Mouse (Mus musculus) midbrain, embryonic 10.5 days (tissue): ENCODE data around the gene Dnm2. TPM values are rescaled to one million over a fixed set of nuclear protein-coding genes. Genes with fewer than 3 reads are reported as not detected.

ENCODE experiments used
- DNase-seq: peaks from one replicate; pipeline ENCODE4 v3.0.0-alpha.2; 2017; ENCODE audit warnings: low spot score
- H3K27ac ChIP-seq: fragments of 300-500 bp; sonication (generic); replicated peaks from 2 replicates; pipeline ENCODE4 v1.5.1; 2016; ENCODE audit warnings: mild to moderate bottlenecking
- H3K27me3 ChIP-seq: fragments of 300-500 bp; sonication (generic); 2 replicates; pipeline ENCODE4 v1.6.1; 2016; ENCODE audit warnings: low read depth, mild to moderate bottlenecking; ENCODE audit not compliant: poor library complexity, severe bottlenecking
- H3K36me3 ChIP-seq: fragments of 300-500 bp; sonication (generic); 2 replicates; pipeline ENCODE4 v1.6.1; 2016; ENCODE audit warnings: mild to moderate bottlenecking, moderate library complexity
- H3K4me1 ChIP-seq: fragments of 300-500 bp; sonication (generic); 2 replicates; pipeline ENCODE4 v1.6.1; 2016
- H3K4me3 ChIP-seq: fragments of 300-500 bp; sonication (generic); 2 replicates; pipeline ENCODE4 v1.5.1; 2016; ENCODE audit warnings: mild to moderate bottlenecking, moderate library complexity
- H3K9me3 ChIP-seq: fragments of 300-500 bp; sonication (generic); replicated peaks from 2 replicates; pipeline ENCODE4 v1.6.1; 2016; ENCODE audit warnings: mild to moderate bottlenecking
- WGBS: fragments of 180-500 bp; shearing (Covaris S2); methylation state at CpG from one replicate; pipeline ENCODE4 v1.1.7; 2016; 5-methylcytosine and 5-hydroxymethylcytosine counted together
- polyA plus RNA-seq: library from polyadenylated mRNA; unstranded; fragments of >200 nt; fragmentation: Nextera tagmentation; extraction: Ambion mirVana; gene quantifications from 2 replicates; pipeline ENCODE4 v1.2.1, GENCODE M21; 2016

Dnm2 gene
- polyA plus RNA-seq, 1 experiment from 2014 or later, result 70.4 TPM

DNA sequence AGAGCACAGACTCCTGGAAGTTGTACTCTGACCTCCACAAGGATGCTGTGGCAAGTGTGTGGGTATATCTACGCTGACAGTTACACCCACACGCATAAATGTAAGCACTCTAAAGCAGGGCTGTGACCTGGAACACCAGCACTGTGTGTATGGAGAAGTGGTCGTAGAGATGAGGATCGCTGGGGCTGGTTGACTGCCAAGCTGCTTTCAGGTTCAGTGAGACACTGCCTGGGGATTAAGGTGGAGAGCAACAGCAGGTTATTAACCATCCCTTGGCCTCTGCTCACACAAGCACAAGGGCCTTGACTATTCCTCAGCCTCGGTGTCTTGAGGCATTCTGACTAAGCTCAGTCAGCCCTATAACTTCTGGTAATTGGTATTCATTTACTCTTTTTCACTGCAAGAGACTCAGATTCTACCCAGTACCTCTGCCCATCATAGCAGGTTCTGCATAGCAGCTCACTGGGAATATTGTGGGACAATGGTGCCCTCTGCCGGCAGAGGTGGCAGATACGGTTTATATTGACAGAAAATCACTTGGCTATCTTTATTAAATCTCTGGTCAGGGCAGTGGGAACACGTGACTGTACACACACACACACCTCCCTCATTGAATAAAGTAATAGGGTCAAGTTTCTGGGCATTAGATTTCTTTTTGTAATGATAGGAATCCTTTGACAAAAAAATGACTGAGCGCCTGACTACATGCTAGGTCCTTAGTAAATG lies 15.0 kb upstream of the Dnm2 start:
- Histone ChIP-seq H3K9me3 (no peaks in the 10 kb centered on the region), H3K4me3 (no peak overlapping the region), H3K27me3 (no peaks in the 10 kb centered on the region), H3K27ac (no peak overlapping the region), H3K4me1 (peaks cover 17% of the 10 kb centered on the region), H3K36me3 (peaks cover 41% of the 10 kb centered on the region)
- peak; percentile 82 for DNase-seq
- whole genome bisulfite sequencing, result 38% methylated on average over 9 of the region's 9 CpGs

DNA sequence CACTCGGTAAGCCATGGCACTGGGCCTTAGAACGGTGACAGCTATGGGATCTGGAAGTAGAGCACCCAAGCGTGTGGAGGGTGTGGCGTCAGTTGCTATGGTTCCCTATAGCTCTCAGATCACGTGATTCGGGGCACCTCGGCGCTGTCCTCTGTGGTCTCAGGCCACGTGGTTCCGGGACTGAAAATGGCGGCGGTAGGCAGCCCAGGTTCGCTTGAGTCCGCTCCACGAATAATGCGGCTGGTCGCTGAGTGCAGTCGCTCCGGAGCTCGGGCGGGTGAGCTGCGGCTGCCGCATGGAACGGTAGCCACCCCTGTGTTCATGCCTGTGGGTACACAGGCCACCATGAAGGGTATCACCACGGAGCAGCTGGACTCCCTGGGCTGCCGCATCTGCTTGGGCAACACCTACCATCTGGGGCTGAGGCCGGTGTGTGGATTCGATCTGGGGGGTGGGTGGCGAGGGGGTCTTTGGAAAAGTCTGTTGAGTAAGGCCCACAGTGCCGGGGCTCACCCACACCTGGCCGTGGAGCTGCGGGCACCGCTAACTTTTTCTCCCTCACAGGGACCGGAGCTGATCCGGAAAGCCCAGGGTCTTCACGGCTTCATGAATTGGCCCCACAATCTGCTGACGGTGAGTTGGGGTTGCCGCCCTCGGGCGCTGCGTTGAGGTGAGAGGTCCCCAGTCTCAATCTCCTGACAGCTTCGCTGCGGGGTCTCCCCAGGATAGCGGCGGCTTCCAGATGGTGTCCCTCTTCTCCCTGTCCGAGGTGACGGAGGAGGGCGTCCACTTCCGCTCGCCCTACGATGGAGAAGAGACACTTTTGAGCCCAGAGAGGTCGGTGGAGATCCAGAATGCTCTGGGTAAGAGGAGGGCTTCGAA lies 12.8 kb upstream of the Dnm2 start, which contains the start of gene Qtrt1:
Qtrt1 (plus strand) TSS at position 169 of the 882 bp plus-strand sequence.
- peak within 1 kb of the TSS; percentile 91 for H3K27ac ChIP-seq
- no peaks in the 10 kb centered on the region for H3K27me3 ChIP-seq
- peak within 1 kb of the TSS; percentile 91 for H3K4me3 ChIP-seq
- 3% methylated on average over 53 of the region's 53 CpGs for WGBS
- peaks cover 17% of the 10 kb centered on the region for H3K4me1 ChIP-seq
- no peaks in the 10 kb centered on the region for H3K9me3 ChIP-seq
- peak; percentile 90 for DNase-seq
- peaks cover 41% of the 10 kb centered on the region for H3K36me3 ChIP-seq

DNA sequence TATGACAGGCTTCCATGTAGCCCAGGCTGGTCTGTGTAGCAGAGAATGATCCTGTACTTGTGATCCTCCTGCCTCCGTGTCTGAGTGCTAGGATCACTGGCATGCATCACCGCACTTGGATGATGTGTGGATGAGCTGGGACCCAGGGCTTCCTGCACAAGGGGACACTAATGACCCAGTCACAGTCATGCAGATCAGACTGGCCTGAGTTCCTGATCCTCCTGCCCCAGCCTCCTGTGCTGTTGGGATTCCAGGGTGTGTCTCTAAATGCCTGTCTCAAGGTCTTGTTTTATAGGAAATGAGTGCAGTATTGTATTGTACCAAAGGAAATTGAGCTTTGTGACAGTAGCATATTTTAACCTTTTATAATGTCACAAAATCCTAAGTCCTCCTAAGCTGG lies 6.8 kb upstream of the Dnm2 start:
- Histone ChIP-seq H3K36me3 (peaks cover 87% of the 10 kb centered on the region), H3K9me3 (no peaks in the 10 kb centered on the region), H3K27ac (no peak overlapping the region), H3K4me3 (no peak overlapping the region), H3K27me3 (no peaks in the 10 kb centered on the region), H3K4me1 (peaks cover 1% of the 10 kb centered on the region)
- no peak for DNase-seq
- WGBS, result 86% methylated on average over 2 of the region's 2 CpGs

GRCm38 (mm10) chr9:21419646-21420045 lies 5.1 kb upstream of the Dnm2 start:
- H3K27me3 ChIP-seq, result no peaks in the 10 kb centered on the region
- 0 out of 2 replicates have a peak, but pooled peaks cover 4% of the 10 kb centered on the region for H3K4me1 ChIP-seq
- no peaks in the 10 kb centered on the region for H3K9me3 ChIP-seq
- WGBS, result 92% methylated on average over 2 of the region's 2 CpGs
- H3K4me3 ChIP-seq, result no peak overlapping the region
- no peak for DNase-seq
- H3K36me3 ChIP-seq, result peaks cover 77% of the 10 kb centered on the region
- no peak overlapping the region for H3K27ac ChIP-seq

DNA sequence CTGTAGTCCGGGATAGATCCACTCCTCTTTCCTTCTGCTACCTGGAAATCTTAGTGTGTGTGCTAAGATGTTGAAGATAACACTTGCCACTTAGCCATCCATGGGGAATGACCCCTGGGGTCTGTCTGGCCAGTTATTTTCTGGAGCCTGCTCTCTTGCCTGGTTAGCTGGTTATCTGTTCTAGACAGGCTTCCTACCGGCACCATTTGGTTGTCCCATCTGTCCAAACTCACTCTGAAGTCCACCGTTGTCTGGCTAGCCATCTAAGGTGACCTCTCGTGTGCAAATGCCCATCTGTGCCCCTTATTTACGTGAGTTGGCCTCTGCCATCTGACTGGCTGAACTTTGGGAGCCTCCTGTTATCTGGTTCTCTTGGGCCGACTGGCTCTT lies 843 bp downstream of the Dnm2 start:
- no peak for DNase-seq
- Histone ChIP-seq H3K4me1 (peaks cover 20% of the 10 kb centered on the region), H3K27me3 (no peaks in the 10 kb centered on the region), H3K27ac (peak overlapping the region; percentile 86), H3K4me3 (peak overlapping the region; percentile 92), H3K36me3 (peaks cover 18% of the 10 kb centered on the region), H3K9me3 (no peaks in the 10 kb centered on the region)
- WGBS, result 19% methylated on average over 6 of the region's 6 CpGs

GRCm38 (mm10) chr9:21426013-21426412 lies 1.3 kb downstream of the Dnm2 start:
- 35% methylated on average over 1 of the region's 1 CpGs for WGBS
- Histone ChIP-seq H3K9me3 (no peaks in the 10 kb centered on the region), H3K4me1 (peaks cover 20% of the 10 kb centered on the region), H3K36me3 (peaks cover 13% of the 10 kb centered on the region), H3K4me3 (peak overlapping the region; percentile 92), H3K27ac (no peak overlapping the region; the same call in 1 of the 2 replicates), H3K27me3 (no peaks in the 10 kb centered on the region)
- DNase-seq, result no peak

DNA sequence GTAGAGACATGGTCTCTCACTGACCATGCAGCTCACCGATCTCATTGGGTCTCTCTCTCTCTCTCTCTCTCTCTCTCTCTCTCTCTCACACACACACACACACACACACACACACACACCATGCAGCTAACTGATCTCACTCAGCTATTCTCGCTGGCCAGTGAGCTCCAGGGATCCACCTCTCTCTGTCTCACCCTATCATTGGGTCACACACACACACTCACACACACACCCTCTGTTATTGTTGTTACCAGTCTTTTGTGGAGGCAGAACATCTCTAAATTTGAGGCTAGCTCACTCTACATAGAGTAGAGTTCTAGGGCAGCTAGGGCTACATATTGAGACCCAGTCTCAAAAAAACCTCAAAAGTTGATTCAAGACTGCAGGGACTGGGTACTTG lies 1.8 kb downstream of the Dnm2 start:
- no peak overlapping the region for H3K27ac ChIP-seq
- DNase-seq, result no peak
- no peaks in the 10 kb centered on the region for H3K27me3 ChIP-seq
- WGBS, result 78% methylated on average over 2 of the region's 2 CpGs
- H3K9me3 ChIP-seq, result no peaks in the 10 kb centered on the region
- peak overlapping the region; percentile 92; the same call in 1 of the 2 replicates for H3K4me3 ChIP-seq
- peaks cover 8% of the 10 kb centered on the region for H3K36me3 ChIP-seq
- H3K4me1 ChIP-seq, result peaks cover 20% of the 10 kb centered on the region

DNA sequence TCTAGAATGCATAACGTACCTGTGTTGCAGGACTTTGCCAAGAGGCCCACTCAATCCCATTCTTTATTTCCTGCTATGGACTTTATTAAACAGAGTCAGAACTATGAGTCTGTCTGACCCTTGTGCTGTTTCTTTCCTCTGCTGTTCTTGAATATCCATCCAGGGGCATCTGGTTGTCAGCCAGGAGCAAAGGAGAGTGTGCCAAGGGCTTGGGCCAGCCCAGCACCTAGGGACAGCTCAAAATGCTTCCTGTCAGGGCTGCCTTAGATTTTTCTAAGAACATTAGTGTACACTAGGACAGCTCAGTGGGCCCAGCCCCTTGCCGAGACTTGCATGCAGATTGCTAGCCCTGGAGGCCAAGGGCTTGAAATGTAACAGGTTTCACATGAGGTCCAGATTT lies 3.1 kb downstream of the Dnm2 start:
- 91% methylated on average over 2 of the region's 2 CpGs for WGBS
- Histone ChIP-seq H3K27ac (no peak overlapping the region), H3K4me3 (no peak overlapping the region), H3K9me3 (no peaks in the 10 kb centered on the region), H3K36me3 (no peaks in the 10 kb centered on the region), H3K4me1 (peaks cover 20% of the 10 kb centered on the region), H3K27me3 (no peaks in the 10 kb centered on the region)
- no peak for DNase-seq

GRCm38 (mm10) chr9:21428178-21428577 lies 3.5 kb downstream of the Dnm2 start:
- no peaks in the 10 kb centered on the region for H3K9me3 ChIP-seq
- no peaks in the 10 kb centered on the region for H3K27me3 ChIP-seq
- no peaks in the 10 kb centered on the region for H3K36me3 ChIP-seq
- no peak overlapping the region for H3K27ac ChIP-seq
- no peak for DNase-seq
- H3K4me1 ChIP-seq, result peaks cover 20% of the 10 kb centered on the region
- no peak overlapping the region for H3K4me3 ChIP-seq
- 92% methylated on average over 6 of the region's 6 CpGs for WGBS

GRCm38 (mm10) chr9:21430724-21431123 lies 6.0 kb downstream of the Dnm2 start:
- WGBS, result 90% methylated on average over 7 of the region's 7 CpGs
- Histone ChIP-seq H3K4me1 (peaks cover 14% of the 10 kb centered on the region), H3K27ac (no peak overlapping the region), H3K36me3 (no peaks in the 10 kb centered on the region), H3K9me3 (no peaks in the 10 kb centered on the region), H3K4me3 (no peak overlapping the region), H3K27me3 (no peaks in the 10 kb centered on the region)
- no peak for DNase-seq

- Histone ChIP-seq H3K27ac (no peak overlapping the region), H3K4me1 (peaks cover 4% of the 10 kb centered on the region; the same call in 1 of the 2 replicates), H3K27me3 (no peaks in the 10 kb centered on the region), H3K4me3 (no peak overlapping the region), H3K36me3 (no peaks in the 10 kb centered on the region), H3K9me3 (no peaks in the 10 kb centered on the region)
- 90% methylated on average over 7 of the region's 7 CpGs for WGBS
- no peak for DNase-seq
These were observed 7.4 kb downstream of the Dnm2 start for GRCm38 (mm10) chr9:21432066-21432465.

DNA sequence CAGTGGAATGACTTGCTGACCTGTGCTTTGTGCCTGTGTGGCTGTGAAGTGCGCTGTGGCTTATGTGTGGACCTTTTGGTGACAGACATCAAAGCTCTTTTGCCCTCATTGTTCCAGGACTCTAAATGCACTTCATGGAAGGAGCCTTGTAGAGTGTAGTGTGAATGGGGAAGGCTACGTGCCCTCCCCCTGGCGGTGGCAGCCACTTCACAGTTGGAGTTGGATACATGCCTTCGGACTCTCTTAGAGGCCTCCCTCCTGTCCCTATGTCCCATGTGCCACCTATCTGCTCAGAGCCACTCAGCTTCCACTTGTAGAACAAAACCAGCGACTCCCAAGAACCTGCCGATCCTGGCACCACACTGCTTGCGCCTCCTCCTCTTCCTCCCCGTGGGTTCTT lies 9.1 kb downstream of the Dnm2 start:
- 94% methylated on average over 8 of the region's 8 CpGs for WGBS
- Histone ChIP-seq H3K4me3 (no peak overlapping the region), H3K4me1 (peaks cover 4% of the 10 kb centered on the region; the same call in 1 of the 2 replicates), H3K27ac (no peak overlapping the region), H3K27me3 (no peaks in the 10 kb centered on the region), H3K36me3 (no peaks in the 10 kb centered on the region), H3K9me3 (no peaks in the 10 kb centered on the region)
- no peak for DNase-seq

DNA sequence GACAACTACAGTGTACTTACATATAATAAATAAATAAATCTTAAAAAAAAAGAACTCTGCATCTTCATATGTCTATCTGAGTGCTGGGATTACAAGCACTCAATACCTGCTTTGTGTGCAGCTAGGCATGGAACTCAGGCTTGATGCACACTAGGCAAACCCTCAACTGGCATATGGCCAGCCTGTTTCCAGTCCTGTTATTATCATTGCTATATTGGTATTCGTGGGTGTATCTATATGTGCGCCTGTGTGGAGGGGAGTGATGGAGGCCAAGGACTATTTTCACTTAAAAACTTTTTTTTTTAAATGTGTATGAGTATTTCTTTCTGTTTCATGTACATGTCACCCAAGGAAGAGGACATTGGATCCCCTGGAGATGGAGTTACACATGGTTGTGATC lies 9.7 kb downstream of the Dnm2 start:
- Histone ChIP-seq H3K27ac (no peak overlapping the region), H3K4me3 (no peak overlapping the region), H3K9me3 (no peaks in the 10 kb centered on the region), H3K36me3 (no peaks in the 10 kb centered on the region), H3K27me3 (no peaks in the 10 kb centered on the region), H3K4me1 (peaks cover 4% of the 10 kb centered on the region; the same call in 1 of the 2 replicates)
- WGBS, result 89% methylated on average over 2 of the region's 2 CpGs
- no peak for DNase-seq
